Mouse (Mus musculus): ENCODE data around the gene Thrb. TPM values are rescaled to one million over a fixed set of nuclear protein-coding genes. Genes with fewer than 3 reads are reported as not detected.

Thrb gene
- total RNA-seq, 2 experiments from 2014 or later: 23.8 to 26.3 TPM

DNA sequence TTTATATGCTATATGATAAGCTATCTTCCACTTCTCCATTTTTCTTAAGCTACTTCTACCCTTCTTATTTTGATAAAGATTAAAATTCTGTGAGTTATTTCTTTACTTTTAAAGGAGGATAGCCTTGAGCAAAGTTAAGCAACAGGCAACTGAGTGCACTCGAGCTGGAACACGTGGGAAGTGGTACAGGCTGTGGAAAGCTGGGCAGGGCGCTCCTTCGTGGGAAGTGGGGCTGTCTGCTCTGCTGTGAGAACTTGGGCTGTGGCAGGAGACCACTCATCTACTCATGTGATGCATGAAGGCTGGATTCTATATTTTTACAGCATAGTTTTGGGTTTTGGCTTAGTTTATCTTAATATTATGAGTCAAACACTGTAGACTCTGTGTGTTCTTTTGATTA lies 329.1 kb downstream of the Thrb start:
- DNase-seq (ENCODE audit: low spot score): no peak
- intact Hi-C loops (cut with DNase I): no loop called here

DNA sequence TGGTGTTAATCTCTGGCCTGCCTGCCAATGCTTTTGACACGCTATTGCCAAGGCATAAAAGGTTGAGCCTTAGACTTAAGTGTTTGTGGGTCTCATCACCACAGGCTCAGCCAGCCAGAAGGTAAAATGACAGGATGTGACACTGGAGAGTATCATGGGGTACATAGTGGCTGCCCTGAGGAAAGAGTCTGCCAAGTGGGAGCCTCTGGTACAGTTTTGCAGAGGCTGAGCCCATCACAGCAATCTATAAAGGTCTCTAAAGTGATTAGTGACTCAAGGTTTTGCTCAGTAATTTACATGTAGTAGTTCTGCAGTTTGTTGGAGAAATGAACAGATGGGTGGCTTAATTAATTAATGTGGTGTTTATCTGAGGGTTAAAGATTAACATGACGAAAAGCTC lies 330.1 kb downstream of the Thrb start:
- no peak for DNase-seq (ENCODE audit: low spot score)
- intact Hi-C loops (cut with DNase I): no loop called here

DNA sequence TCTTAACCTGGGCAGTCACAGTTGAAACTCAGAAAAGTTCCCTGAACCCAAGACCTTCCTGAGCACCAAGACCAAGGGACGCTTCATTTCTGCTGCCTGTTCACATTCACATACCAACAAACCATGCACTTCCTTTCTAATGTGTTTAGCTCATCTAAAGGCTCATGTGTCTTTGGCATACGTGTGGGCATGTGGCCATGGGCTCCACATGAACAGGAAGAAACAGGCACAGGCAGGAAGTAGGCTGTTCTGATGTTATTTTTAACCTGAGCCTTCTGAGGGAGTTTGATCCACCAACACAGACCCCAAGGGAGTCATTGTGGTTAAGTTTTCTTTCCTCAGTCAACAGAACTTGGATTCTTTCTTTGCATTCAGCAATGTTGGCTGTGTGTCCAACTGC lies 341.8 kb downstream of the Thrb start:
- intact Hi-C loops (cut with DNase I): no loop called here
- DNase-seq (ENCODE audit: low spot score): no peak

DNA sequence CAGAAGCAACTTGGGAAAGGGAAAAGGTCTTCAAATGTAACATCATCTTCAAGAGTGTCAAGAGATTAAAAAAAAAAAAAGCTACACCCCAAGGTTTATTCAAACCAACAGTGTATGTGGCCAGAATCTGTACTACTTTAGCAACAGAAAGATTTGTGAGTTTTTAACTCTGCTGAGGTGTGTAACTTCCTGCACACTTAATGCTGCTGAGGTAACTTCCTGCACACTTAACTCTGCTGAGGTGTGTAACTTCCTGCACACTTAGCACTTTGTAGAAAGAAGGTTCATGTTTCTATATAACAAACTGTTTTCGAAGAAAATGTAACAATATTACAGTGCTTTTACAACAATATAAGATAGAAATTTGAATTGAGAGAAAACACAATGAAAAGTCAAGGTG lies 343.6 kb downstream of the Thrb start:
- intact Hi-C loops (cut with DNase I): no loop called here

DNA sequence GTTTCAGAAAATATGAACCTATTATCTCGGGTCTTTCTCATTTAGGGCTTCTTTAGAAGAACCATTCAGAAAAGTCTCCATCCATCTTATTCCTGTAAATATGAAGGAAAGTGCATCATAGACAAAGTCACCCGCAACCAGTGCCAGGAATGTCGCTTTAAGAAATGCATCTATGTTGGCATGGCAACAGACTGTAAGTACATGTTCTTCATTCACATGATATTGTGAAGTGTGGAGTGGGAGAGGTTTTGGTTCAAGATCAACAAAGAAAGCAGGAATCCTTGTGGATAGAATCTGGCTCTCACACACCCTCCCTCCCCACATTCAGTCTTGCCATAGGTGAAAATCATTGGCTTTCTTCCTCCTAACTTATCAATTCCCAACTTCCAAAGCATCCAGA lies 348.5 kb downstream of the Thrb start:
- intact Hi-C loops (cut with DNase I): no loop called here
- no peak for DNase-seq (ENCODE audit: low spot score)

More for the DNA sequence above, 343.6 kb downstream of the Thrb start:
- no peak for DNase-seq (ENCODE audit: low spot score)

DNA sequence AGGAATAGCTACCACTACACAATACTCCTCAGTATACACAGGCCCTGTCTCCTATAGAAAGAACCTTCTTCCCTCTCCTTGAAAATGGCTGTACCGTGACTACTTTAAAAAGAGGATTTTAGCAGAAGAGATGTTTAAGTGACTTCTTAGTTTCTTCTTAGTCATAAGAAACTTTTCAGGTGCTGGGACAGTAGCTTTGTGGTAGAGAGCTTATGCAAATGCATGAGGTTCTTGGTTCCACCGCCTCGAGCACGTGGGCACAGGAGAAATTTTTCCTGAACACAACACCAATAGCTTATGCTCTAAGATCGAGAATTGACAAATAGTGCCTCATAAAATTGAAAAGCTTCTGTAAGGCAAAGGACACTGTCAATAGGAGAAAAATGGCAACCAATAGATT lies 356.5 kb downstream of the Thrb start:
- intact Hi-C loops (cut with DNase I): no loop called here
- DNase-seq (ENCODE audit: low spot score): no peak

DNA sequence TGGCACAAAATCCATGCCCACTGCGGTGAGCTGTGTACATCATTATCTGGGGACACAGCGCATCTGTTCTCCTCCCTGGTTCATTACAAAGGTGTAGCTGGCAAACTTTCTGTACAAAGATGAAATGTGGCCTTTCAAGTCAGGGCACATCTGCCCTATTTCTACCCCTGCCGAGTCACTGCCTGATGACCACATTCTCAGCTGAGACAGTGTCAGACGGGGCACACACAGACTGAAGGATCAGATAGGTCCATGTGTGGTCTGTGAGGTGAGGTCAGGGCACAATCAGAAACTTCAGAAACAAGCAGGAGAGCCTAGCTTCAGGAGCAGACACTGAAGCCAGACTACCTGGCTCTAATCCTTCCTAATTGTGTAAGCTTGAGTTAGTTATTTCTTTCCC lies 360.1 kb downstream of the Thrb start:
- no peak for DNase-seq (ENCODE audit: low spot score)
- intact Hi-C loops (cut with DNase I): no loop called here

DNA sequence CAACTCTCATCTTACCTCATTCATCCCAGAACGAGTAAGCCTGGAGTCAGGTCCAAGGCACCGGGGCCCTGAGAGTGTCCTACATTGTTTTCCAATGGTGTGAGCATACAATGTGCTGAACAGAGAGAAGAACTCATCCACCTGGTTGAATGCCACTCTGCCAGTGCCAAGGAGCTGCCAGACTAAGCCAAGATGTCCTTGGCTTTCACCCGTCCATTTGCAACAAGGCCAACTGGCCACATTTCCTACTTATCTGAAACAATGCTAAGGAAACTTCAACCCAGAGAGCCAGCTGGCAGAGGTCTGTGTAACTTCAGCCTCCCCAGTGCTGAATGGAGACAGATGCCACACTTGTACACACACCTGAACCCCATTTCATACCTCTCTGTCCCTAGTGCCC lies 360.6 kb downstream of the Thrb start:
- peak; percentile 3 for DNase-seq (ENCODE audit: low spot score)
- intact Hi-C loops (cut with DNase I): no loop called here

DNA sequence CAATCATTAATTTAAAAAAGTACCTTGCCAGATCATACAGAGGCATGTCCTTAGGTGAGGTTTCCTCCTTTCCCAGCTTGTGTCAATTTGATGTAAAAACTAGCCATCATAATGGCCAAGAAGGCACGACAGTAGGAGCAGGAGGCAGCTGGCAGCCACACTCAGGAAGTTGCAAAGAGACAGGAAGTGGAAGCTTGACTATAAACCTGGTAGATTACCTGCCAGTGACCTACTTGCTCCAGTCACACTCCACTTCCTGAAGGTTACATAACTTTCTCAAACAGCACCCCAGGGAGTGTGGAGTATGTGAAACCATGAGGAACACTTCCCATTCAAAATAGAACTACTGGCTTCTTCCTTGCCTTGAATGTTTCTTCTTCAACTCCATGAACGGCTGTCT lies 361.7 kb downstream of the Thrb start:
- intact Hi-C loops (cut with DNase I): no loop called here
- no peak for DNase-seq (ENCODE audit: low spot score)

DNA sequence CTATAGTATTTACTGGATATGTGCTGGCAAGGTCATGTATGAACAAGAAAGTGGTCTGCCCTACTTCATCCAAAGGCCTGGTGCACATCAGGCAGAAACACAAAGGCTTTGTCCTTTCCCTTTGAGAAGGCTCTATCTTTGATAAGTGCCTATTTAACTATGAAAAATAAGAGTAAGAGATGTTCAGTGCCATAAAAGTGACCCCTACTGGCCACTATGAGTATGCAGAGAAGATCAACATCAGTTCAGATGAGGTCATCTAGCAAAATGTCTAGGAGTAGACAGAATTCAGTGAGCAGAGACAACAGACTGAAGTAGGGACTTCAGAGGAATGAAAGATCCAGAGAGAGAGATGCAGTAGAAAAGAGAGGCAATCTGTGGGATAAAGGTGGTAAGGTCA lies 362.3 kb downstream of the Thrb start:
- intact Hi-C loops (cut with DNase I): no loop called here
- no peak for DNase-seq (ENCODE audit: low spot score)

DNA sequence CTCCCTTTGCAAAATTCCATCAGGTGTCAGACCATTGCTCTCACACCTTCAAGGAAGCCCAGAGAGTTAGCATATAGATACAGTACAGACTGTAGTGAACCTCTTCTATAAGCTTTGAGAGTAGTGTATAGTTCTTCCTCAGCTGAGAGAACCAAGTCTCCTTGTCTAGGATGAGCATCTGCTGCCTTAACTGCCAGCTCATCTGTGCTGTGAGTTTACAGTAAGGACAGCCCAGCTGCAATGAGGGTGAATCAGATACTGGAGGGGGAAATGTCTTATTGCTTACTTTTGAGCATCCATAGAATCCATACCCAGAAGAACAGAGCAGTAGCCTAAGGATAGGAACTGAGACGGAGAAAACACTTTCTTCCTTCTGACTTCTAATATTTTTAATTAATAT lies 367.8 kb downstream of the Thrb start:
- DNase-seq (ENCODE audit: low spot score): no peak
- intact Hi-C loops (cut with DNase I): no loop called here

DNA sequence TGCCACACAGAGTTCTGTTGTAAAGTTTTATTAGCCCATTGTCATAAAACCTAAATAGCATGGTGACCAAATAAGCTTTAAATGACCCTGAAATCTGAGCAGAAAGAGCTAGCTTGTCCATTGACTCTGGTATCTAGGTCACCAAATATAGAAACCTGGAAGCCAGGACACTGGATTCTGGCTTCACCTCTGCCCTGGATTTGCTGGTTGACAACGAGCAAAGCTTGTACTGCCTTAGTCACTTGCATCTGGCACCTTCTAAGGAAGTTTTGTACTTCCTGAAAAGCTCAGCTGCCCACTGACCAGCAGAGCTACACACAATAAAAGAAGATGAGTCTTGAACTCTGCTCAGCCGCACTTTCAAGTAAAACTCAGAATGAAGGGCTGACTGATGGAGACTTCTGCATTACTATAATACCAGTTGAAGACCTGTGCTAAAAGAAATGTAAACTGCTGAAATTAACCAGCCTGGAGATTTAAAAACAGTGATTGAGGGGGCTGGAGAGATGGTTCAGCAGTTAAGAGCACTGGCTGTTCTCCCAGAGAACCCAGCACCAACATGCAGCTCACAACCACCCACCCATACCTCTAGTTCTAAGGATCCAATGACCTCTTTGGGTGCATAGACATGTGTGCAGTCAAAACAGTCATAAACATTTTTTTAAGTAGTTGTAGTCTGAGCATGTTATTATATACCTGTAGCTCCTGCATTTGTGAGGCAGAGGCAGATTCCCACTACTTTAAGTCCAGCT lies 369.3 kb downstream of the Thrb start:
- no peak for DNase-seq (ENCODE audit: low spot score)
- intact Hi-C loops (cut with DNase I): no loop called here

DNA sequence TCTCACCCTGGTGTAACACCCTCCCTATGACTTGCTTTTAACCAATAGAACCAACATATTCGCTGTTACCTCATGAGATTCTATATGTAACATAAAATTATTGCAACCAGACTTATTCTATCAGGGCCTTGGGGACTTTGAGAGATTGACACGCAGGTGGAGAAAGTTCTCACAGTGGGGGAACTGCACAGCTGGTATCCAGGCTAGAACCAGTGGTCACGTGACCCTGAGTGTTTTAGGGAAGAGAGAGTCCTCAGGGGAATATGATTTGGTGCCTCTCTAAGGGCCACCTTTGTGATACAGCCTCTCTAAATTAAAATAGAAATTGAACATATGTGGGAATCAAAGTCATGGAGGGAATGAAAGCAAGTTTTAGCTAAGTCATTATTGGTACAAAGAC lies 371.9 kb downstream of the Thrb start:
- intact Hi-C loops (cut with DNase I): no loop called here
- DNase-seq (ENCODE audit: low spot score): no peak

DNA sequence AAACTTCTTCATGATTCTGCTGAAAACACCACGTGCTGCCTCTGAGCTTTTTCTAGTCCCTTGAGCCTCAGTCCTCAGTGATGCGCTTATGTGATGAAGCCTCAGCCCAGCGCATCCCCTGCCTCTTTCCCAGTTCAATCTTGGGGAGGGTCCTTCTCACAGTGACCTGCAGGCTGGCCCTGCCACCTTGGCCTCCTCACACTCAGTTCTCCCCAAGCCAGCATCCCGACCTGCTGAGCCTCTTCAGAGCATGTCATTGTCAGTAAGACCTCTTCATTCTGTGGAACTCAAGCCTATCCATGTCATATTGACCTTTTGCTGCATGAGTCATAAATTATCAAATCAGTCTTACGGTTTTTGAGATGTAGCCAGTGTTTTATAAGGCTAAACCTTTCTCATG lies 376.5 kb downstream of the Thrb start:
- DNase-seq (ENCODE audit: low spot score): no peak
- intact Hi-C loops (cut with DNase I): no loop called here

DNA sequence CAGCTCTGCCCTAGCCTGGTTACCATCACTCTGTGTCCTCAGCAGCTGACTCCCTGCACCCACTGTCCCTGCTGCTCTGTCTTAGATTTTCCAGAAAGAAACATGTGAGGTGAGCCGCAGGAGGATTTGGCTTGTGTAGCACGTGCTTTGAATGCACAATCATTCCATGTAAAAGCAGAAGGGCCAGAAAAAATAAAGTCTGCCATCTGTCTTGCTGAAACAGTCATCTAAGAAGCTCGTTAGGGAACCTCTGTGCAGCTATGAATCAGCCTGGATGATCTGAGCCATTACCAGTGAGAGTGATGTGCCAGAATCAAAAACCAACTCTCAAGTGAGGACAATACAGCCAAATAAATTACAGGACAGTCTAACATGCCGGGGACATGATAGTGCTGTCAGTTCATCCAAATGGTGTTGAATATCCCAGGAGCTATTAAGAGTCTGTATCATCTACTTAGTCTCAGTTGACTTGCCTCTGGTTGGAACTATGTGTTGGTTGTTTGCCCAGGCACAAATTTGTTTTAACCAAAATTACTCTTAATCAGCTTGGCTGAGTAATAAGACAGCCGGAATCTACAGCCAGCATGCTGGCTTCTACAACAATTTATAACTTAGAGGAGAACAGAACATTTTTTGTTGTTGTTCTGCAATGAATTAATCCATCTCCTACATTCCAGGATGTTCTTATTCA lies 402.2 kb downstream of the Thrb start:
- DNase-seq (ENCODE audit: low spot score): no peak
- intact Hi-C loops (cut with DNase I): no loop called here

All from heart, postnatal 25 days (tissue).